Mouse (Mus musculus): Measurements from ENCODE around the gene Otop3. TPM values are rescaled to one million over a fixed set of nuclear protein-coding genes. Genes with fewer than 3 reads are reported as not detected.

Otop3 gene
- polyA plus RNA-seq, 1 experiment from 2014 or later, result 2.5 TPM

DNA sequence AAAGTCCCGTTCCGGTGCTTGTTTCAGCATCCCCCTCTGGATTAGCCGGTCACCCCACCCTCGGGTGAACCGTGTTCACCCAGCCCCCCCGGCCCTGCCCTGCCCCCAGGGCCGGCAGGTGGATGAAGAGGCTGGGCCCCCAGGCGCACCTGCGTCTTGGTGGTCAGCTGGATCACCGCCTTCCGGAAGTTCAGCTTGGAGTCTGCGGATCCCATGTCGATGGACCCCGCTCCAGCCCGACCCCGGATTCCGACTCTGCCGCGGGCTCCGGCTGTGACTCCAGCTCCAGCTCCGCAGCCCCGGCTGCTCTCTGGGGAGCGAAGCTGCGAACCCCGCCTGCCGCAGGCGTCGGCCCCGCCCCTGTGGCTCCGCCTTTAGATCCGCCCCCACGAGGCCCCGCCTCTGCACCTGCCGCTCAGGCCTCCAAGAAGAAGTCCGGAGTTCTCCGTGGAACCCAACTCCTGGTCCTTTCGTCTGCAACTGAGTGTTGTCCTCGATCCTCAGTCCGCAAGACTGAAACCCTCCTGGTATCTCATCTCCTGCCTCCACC, 32.9 kb downstream of the Otop3 start, which contains the start of gene Hid1:
Gene Hid1 (minus strand): TSS at position 362 of the 550 bp plus-strand sequence.
- H3K4me2 ChIP-seq, result peak within 1 kb of the TSS; percentile 77
- no peaks in the 10 kb centered on the region for H3K36me3 ChIP-seq
- peaks cover 30% of the 10 kb centered on the region for H3K4me1 ChIP-seq
- H3K9ac ChIP-seq (replicated peaks), result peak within 1 kb of the TSS; percentile 82
- 1% methylated on average over 39 of the region's 39 CpGs for WGBS
- H3K27ac ChIP-seq (replicated peaks), result peak within 1 kb of the TSS; percentile 88
- peak within 1 kb of the TSS; percentile 58 for H3K4me3 ChIP-seq (replicated peaks)
- peaks cover 4% of the 10 kb centered on the region; the same call in 1 of the 2 replicates for H3K27me3 ChIP-seq (replicated peaks)
- no peaks in the 10 kb centered on the region for H3K9me3 ChIP-seq (replicated peaks)
- ATAC-seq (ENCODE audit: low FRiP score), result peak; percentile 82

DNA sequence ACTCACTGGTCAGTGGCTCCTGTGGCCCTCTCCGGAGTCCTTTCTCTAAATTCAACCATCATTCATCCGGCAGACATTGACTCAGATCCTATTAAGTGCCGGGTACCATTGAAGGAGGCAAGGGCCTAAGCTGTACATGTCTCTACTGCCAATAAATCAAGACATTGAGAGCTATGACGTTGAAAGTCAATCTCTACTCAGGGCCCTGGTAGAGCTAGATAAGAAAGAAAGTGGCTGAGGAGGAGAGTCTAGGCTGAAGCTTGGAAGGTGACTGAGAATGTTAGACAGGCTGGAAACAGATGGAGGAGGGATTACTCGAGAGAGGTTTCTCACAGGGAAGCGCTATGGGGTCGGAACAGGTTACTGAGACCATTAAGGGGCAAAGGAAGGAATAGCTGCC, 35.8 kb downstream of the Otop3 start:
- H3K36me3 ChIP-seq, result no peaks in the 10 kb centered on the region
- no peak for ATAC-seq (ENCODE audit: low FRiP score)
- no peak overlapping the region for H3K4me2 ChIP-seq
- H3K9me3 ChIP-seq (replicated peaks), result no peaks in the 10 kb centered on the region
- no peak overlapping the region for H3K9ac ChIP-seq (replicated peaks)
- no peak overlapping the region for H3K4me3 ChIP-seq (replicated peaks)
- 50% methylated on average over 7 of the region's 7 CpGs for WGBS
- H3K27ac ChIP-seq (replicated peaks), result no peak overlapping the region
- peaks cover 10% of the 10 kb centered on the region for H3K27me3 ChIP-seq (replicated peaks)
- peaks cover 35% of the 10 kb centered on the region for H3K4me1 ChIP-seq

DNA sequence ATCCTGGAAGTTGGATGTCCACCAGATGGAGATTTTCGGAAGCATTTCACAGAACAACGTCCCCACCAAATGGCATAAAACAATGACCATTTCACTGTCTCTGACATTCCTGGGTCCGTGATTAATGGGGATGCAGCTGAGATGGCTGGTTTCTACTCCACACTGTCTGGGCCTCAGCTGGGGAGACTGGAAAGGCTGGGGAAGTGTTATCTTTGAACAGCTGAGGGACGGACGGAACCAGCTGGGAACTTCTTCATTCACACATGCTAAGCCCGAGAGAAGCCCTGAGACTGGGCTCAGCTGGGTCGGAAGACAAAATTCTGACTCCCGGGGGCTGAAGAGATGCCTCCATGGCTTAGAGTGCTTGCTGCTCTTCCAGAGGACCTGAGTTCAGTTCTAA, 36.8 kb downstream of the Otop3 start:
- H3K4me2 ChIP-seq, result no peak overlapping the region
- H3K9me3 ChIP-seq (replicated peaks), result no peaks in the 10 kb centered on the region
- H3K9ac ChIP-seq (replicated peaks), result no peak overlapping the region
- WGBS, result 47% methylated on average over 8 of the region's 8 CpGs
- peaks cover 25% of the 10 kb centered on the region for H3K4me1 ChIP-seq
- H3K36me3 ChIP-seq, result no peaks in the 10 kb centered on the region
- ATAC-seq (ENCODE audit: low FRiP score), result no peak
- H3K4me3 ChIP-seq (replicated peaks), result no peak overlapping the region
- H3K27me3 ChIP-seq (replicated peaks), result peaks cover 19% of the 10 kb centered on the region
- no peak overlapping the region for H3K27ac ChIP-seq (replicated peaks)

DNA sequence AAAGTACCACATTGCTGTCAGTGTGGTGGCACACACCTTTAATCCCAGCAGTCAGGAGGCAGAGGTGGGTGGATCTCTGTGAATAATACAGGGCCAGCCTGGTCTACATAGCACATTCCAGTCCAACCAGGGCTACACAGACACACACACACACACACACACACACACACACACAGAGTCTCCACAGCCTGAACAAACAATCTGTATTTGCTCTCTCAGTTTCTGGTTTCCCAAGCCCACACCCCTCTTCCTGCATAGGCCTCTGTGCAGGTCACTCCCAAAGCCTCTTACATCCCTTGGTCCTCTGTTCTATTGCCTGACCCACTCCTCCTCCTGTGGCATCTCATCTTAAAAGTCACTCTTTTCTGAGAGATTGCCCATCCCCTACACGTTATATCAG, 37.5 kb downstream of the Otop3 start:
- Histone ChIP-seq H3K4me2 (no peak overlapping the region), H3K27me3 (replicated peaks) (peaks cover 21% of the 10 kb centered on the region), H3K4me3 (replicated peaks) (no peak overlapping the region), H3K27ac (replicated peaks) (no peak overlapping the region), H3K4me1 (peaks cover 20% of the 10 kb centered on the region), H3K9ac (replicated peaks) (no peak overlapping the region), H3K36me3 (no peaks in the 10 kb centered on the region), H3K9me3 (replicated peaks) (no peaks in the 10 kb centered on the region)
- no peak for ATAC-seq (ENCODE audit: low FRiP score)
- WGBS, result 72% methylated on average over 1 of the region's 1 CpGs

DNA sequence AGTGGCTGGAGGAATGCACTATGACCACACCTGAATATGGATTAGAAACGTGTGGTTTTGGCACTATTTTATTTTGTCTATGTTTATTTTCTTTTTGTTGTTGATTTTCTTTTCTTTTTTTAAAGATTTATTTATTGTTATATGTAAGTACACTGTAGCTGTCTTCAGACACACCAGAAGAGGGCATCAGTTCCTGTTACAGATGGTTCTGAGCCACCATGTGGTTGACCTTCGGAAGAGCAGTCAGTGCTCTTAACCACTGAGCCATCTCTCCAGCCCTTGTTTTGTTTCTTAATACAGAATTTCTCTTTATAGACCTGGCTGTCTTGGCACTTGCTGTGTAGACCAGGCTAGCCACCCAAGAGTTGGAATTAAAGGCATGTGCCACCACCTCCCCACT, 38.2 kb downstream of the Otop3 start:
- Histone ChIP-seq H3K4me2 (no peak overlapping the region), H3K36me3 (no peaks in the 10 kb centered on the region), H3K27ac (replicated peaks) (no peak overlapping the region), H3K4me1 (peaks cover 18% of the 10 kb centered on the region), H3K9ac (replicated peaks) (no peak overlapping the region), H3K4me3 (replicated peaks) (no peak overlapping the region), H3K27me3 (replicated peaks) (peaks cover 21% of the 10 kb centered on the region), H3K9me3 (replicated peaks) (no peaks in the 10 kb centered on the region)
- 51% methylated on average over 2 of the region's 2 CpGs for WGBS
- ATAC-seq (ENCODE audit: low FRiP score), result no peak

- 1% methylated on average over 30 of the region's 30 CpGs for WGBS
- Histone ChIP-seq H3K4me1 (peaks cover 17% of the 10 kb centered on the region), H3K4me3 (replicated peaks) (peak overlapping the region; percentile 47), H3K27me3 (replicated peaks) (peaks cover 21% of the 10 kb centered on the region), H3K9ac (replicated peaks) (peak overlapping the region; percentile 59), H3K4me2 (peak overlapping the region; percentile 83), H3K36me3 (no peaks in the 10 kb centered on the region), H3K9me3 (replicated peaks) (no peaks in the 10 kb centered on the region), H3K27ac (replicated peaks) (peak overlapping the region; percentile 78)
- ATAC-seq (ENCODE audit: low FRiP score), result peak; percentile 79
These were observed 39.5 kb downstream of the Otop3 start for GRCm38 (mm10) chr11:115373805-115374694.

GRCm38 (mm10) chr11:115374695-115375425, 40.3 kb downstream of the Otop3 start:
- Histone ChIP-seq H3K27ac (replicated peaks) (peak overlapping the region; percentile 78), H3K27me3 (replicated peaks) (peaks cover 18% of the 10 kb centered on the region), H3K4me2 (peak overlapping the region; percentile 83), H3K4me3 (replicated peaks) (peak overlapping the region; percentile 47), H3K9me3 (replicated peaks) (no peaks in the 10 kb centered on the region), H3K4me1 (peaks cover 17% of the 10 kb centered on the region), H3K9ac (replicated peaks) (peak overlapping the region; percentile 59), H3K36me3 (no peaks in the 10 kb centered on the region)
- ATAC-seq (ENCODE audit: low FRiP score), result no peak
- WGBS, result 68% methylated on average over 12 of the region's 12 CpGs

DNA sequence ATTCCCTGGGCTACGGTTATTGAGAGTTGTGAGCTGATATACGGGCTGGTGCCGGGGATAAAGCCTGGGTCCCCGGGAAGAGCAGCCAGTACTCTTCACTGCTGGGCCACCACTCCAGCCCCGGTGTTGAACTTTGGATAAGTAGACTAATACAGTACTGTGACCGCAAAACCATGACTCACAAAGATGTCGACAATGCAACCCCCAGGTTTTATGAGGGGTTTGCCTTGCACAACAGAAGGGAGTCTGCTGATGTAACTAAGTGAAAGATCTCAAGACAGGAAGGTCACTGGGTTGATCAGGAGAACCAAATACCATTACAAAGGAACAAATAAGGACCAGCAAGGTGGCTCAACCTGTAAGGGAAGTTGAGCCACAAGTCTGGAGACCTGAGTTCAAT, 42.2 kb downstream of the Otop3 start:
- Histone ChIP-seq H3K27ac (replicated peaks) (no peak overlapping the region), H3K9ac (replicated peaks) (no peak overlapping the region), H3K4me1 (peaks cover 22% of the 10 kb centered on the region), H3K36me3 (no peaks in the 10 kb centered on the region), H3K9me3 (replicated peaks) (no peaks in the 10 kb centered on the region), H3K4me3 (replicated peaks) (no peak overlapping the region), H3K4me2 (no peak overlapping the region), H3K27me3 (replicated peaks) (peaks cover 18% of the 10 kb centered on the region)
- 61% methylated on average over 7 of the region's 7 CpGs for WGBS
- ATAC-seq (ENCODE audit: low FRiP score), result no peak

DNA sequence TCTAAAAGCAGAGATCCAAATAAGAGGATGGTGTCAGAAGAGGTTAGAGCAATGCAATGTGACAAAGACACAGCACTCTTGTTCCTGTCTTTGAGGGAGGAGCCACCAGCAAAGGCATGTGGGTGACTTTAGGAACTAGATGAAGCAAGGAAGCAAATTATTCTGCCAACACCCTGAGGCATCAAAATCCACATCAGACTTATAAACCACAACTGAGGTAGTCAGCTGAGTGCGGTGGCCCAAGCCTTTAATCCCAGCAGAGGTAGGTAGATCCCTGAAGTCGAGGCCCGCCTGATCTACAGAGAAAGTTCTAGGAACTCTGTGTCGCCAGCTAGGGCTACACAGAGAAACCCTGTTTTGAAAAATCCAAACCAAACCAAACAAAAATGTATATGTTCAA, 42.7 kb downstream of the Otop3 start:
- H3K9me3 ChIP-seq (replicated peaks), result no peaks in the 10 kb centered on the region
- peaks cover 22% of the 10 kb centered on the region for H3K4me1 ChIP-seq
- H3K4me3 ChIP-seq (replicated peaks), result no peak overlapping the region
- H3K27ac ChIP-seq (replicated peaks), result no peak overlapping the region
- no peak overlapping the region for H3K4me2 ChIP-seq
- no peak overlapping the region for H3K9ac ChIP-seq (replicated peaks)
- no peak for ATAC-seq (ENCODE audit: low FRiP score)
- no peaks in the 10 kb centered on the region for H3K36me3 ChIP-seq
- H3K27me3 ChIP-seq (replicated peaks), result peaks cover 18% of the 10 kb centered on the region
- 88% methylated on average over 4 of the region's 4 CpGs for WGBS

GRCm38 (mm10) chr11:115377854-115378253, 43.3 kb downstream of the Otop3 start:
- H3K9me3 ChIP-seq (replicated peaks), result no peaks in the 10 kb centered on the region
- H3K36me3 ChIP-seq, result no peaks in the 10 kb centered on the region
- H3K27ac ChIP-seq (replicated peaks), result no peak overlapping the region
- no peak overlapping the region for H3K4me3 ChIP-seq (replicated peaks)
- H3K9ac ChIP-seq (replicated peaks), result no peak overlapping the region
- peaks cover 27% of the 10 kb centered on the region for H3K4me1 ChIP-seq
- H3K4me2 ChIP-seq, result no peak overlapping the region
- H3K27me3 ChIP-seq (replicated peaks), result peaks cover 18% of the 10 kb centered on the region
- WGBS, result 90% methylated on average over 7 of the region's 7 CpGs
- no peak for ATAC-seq (ENCODE audit: low FRiP score)

DNA sequence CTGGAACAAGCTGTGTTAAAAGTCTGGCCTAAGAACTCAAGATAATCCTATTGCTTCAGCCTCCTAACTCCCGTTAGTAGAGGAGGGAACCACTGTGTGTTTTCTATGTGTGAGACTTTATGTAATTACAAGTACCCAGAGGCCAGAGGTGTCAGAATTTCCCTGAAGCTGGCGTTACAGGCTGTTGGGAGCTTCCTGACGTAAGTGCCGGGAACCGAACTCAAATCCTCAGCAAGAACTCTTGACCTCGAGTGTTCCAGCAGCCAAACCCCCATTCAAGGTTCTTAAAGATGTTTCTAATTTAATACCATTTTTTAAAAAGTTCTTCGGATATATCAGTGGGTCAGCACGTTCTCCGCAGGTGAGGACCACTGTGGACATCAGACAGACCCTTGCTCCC, 46.7 kb downstream of the Otop3 start:
- H3K9ac ChIP-seq (replicated peaks), result no peak overlapping the region

More for the DNA sequence above, 46.7 kb downstream of the Otop3 start:
- H3K27me3 ChIP-seq (replicated peaks), result 0 out of 2 replicates have a peak, but pooled peaks cover 3% of the 10 kb centered on the region
- no peak for ATAC-seq (ENCODE audit: low FRiP score)
- H3K4me2 ChIP-seq, result peak overlapping the region; percentile 88
- 0 out of 2 replicates have a peak overlapping the region, but pooled peaks have one; percentile 10 for H3K27ac ChIP-seq (replicated peaks)
- peaks cover 40% of the 10 kb centered on the region for H3K4me1 ChIP-seq
- H3K4me3 ChIP-seq (replicated peaks), result peak overlapping the region; percentile 72
- H3K36me3 ChIP-seq, result no peaks in the 10 kb centered on the region
- H3K9me3 ChIP-seq (replicated peaks), result no peaks in the 10 kb centered on the region
- 17% methylated on average over 9 of the region's 9 CpGs for WGBS
